Mouse (Mus musculus) 3T3-L1 (cell line): ENCODE results near the gene Adamtsl5.
"Not testable (repeated sequence)": the region's sequence is repeated elsewhere in the genome, so short reads cannot be mapped to it uniquely, and the experiment has no call there.

Source experiments
- DNase-seq: peaks from one replicate; pipeline ENCODE4 v3.0.0-alpha.2; 2015; ENCODE audit warnings: low read depth, low spot score

The Adamtsl5 gene

DNA sequence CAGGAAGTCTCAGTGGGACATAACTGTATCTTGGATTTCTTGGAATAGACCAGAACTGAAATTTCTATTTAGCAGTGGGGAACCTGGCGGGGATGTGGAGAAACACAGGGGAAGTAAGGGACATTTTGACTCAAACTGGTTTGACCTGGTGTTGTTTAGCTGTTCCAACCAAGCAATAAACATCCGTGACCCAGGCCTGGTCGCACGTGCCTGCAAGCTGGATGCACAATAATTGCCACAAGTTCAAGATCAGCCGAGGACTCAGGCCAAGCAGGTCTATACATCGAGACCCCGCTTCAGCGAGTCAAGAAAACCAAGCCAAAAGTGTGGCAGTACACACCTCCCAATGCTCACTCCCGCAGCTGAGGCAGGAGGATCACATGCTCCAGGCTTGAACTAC is 23.8 kb upstream of the Adamtsl5 start:
- DNase-seq = no peak

DNA sequence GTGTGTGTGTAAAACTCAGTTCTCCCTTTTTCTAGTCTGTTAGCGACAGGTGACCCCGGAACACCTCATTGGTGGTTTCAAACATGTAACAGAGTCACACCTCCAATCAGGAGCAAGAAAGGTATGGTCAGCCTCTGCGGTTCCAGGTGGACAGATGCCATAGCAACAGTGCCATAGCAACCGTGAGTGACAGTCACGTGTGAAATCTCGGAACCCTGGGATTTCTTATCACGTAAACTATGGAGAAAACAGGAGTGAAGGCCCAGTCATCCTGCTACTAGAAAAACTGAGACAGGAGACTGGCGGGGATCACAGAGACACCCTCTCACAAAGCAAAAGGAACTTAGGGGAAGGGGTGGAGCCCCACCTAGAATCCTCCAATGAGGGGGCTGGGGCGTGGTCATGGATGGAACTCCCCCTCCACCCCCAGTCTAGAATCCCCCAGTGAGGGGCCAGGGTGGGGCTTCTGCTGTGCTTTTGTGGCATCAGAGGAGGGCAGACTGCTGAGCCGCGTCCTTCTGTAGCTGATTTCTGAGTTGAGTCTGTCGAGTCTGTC is 23.3 kb upstream of the Adamtsl5 start:
- no peak for DNase-seq

DNA sequence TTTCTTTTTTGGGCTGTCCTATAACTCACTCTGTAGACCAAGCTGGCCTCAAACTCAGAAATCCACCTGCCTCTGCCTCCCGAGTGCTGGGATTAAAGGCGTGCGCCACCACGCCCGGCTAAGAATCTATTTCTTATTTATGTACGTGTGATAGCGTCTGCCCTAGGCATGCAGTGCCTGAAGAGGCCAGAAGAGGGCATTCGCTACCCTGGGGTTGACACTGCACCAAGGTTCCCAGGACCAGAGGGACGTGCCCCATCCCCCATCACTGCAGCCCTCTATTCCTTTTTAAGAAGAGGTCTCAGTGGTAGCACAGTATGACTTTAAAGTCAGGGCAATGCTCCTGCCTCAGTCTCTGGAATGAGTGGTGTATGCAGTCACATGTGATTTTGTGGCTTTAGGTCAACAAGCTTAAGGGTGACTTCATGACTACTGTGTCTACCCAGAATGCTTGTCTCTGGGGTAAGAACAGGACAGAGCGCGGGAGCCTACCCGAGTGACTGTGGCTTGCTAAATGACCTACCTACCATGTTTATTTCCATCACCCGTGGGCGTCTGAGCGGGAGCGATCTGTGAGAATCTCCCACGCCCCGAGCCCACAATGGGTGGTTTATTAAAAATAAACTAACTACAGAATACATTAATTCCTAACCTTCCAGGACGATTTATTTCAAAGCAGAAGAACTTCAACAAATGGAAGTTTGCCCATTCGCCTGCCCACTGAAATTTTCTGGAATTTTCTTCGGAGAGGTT is 22.0 kb upstream of the Adamtsl5 start:
- DNase-seq = no peak

DNA sequence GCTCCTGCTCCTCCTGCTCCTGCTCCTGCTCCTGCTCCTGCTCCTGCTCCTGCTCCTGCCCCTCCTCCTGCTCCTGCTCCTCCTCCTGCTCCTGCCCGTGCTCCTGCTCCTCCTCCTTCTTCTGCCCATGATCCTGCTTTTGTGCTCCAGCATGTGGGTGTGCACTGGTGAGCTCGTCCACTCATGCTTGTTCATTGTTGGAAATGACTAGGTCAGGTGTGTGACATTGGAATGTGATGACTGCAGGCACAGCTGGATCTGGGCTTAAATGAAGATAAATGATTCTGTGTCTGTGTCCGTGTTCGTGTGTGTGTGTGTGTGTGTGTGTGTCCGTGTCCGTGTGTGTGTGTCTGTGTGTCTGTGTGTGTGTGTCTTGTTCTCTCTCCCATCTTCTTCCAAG is 20.2 kb upstream of the Adamtsl5 start:
- peak; percentile 56 for DNase-seq

DNA sequence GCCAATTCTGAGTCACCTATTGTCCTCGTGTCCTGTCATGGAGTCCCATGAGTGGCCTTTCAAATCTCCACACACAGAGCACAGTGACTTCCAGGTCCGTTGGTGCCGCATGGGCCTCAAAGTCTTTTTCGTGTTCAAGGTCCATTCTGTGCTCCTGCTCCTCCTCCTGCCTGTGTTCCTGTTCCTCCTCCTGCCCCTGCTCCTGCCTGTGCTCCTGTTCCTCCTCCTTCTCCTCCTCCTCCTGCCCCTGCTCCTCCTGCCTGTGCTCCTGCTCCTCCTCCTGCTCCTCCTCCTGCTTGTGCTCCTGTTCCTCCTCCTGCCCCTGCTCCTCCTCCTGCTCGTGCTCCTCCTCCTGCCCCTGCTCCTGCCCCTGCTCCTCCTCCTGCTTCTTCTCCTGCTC is 19.7 kb upstream of the Adamtsl5 start:
- no peak for DNase-seq

DNA sequence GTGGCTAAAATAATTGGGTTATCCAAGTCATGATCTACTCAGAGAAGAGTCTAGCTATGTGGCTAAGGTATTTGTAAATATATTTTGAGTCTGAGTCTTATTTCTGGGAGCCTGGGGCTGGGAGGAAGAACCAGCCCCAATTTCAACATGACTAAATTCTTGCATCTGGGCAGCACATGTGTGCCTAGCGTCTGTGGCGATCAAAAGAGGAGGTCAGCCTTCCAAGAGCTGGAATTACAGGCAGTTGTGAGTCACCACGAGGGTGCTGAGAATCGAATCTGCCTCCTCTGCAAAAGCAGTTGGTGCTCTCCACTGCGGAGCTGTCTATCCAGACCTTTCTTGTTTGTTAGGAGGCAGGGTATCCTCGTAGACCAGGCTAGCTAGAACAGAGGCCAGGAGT is 17.5 kb upstream of the Adamtsl5 start:
- peak; percentile 83 for DNase-seq

DNA sequence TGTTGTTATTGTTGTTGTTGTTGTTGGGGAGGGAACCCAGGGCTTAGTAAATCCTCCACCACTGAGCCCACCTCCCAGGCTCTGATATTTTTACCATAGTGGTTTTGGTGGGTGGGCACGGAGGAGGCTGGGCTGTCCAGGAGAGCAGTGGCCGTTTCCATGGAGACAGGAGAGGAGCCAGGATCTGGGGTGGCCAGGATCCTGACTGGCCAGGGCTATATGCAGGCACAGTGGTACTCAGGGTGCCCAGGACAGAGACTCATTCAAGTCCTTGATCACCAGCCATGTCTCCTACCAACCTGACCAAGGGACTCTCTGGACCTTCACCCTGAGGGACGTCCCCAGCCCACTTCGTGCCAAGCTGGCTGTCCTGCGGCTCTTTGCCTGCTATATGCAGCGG is 15.5 kb upstream of the Adamtsl5 start:
- DNase-seq = no peak

DNA sequence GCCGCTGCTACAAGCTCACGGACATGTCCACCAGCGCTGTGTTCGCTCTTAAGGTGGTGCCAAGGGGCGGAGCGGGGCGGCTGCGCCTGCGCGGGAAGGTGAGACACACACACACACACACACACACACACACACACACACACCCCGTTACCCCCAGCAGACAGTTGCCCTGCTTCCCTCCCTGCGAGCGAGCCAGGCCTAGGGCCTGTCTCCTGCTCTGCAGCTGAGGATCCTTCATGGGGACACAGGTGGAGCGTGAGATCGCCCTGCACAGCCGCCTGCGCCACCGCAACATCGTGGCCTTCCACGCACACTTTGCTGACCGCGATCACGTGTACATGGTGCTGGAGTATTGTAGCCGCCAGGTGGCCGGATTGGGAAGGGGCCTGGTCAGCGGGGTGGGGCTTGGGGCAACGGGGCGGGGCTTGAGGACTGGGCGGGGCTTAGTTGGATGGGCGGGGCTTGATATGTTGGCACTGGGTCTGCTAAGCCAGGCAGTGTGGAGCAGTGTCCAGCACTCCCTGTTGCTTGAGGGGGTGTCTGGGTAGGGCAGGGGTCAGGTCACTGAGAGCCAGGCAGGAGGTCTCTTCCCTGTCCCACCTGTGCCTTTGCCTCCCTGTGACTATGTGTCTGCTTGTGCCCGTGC is 9.9 kb upstream of the Adamtsl5 start:
- DNase-seq = no peak

DNA sequence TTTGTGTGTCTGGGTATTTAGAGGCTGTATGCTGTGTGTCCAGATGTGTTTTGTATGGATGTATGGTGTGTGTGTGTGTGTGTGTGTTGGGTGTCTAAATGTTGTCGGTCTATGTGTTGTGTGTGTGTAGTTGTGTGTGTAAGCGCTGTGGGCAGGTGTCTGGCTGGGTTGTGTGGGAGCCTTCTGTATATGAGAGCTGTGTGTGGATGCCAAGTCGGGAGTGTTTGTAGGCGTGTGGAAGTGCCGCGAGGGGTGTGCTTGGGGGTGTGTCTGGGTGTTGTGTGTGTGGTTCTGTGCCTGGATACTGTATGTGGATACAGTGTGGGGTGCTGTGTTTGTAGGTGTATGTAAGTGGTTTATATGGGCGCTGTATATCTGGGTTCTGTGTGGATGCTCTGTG is 9.1 kb upstream of the Adamtsl5 start:
- no peak for DNase-seq

DNA sequence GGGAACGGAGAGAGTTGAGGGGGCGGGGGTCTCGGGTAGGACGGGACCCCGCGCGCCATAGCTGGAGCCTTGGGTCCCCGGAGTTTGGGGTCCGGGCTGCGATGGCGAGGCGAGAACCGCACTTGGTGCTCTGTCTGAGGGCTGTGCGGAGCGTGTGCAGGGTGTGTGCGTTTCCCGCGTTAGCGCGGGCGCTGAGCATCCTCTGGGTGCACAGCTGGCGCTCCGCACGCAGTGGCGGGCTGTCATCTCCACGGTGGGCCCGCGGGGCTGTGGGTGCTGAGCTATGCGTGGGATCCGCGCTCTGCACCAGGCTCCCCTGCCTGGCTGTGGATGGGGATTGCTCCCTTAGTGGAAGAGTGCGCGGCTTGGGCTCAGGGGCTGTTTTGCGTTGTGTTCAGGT is 8.5 kb upstream of the Adamtsl5 start:
- DNase-seq = no peak

DNA sequence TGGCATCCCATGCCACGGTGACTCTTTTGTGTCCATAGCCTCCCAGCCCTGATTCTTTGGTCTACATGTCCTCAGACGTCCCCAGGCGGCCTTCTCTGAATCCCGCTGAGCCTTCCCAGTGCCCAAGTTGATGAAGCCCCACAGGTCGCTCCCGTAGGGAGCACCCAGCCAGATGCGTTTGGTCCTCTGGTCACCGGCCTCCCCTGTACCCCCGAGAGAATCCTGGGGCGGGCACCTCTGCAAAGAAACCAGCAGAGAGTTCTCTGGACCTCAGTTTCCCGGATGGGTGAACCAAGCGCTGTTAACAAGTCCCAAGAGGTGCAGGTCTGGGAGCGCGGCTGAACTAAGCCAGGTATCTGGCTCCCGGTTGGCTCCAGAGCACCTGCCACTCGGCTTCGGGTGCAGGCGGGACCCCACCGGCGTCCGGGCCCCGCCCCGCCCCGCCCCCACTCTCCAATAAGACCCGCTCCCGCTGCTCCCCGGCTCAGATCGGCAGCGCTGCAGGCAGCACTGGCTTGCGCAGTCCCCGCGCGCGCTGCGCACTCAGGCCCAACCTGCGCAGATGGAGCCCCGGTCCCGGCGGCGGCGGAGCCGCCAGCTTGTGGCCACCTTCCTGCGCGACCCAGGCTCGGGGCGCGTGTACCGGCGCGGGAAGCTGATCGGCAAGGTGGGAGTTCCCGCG is 7.9 kb upstream of the Adamtsl5 start, which contains the start of gene Plk5:
Plk5 (plus strand) TSS at position 459 of the 682 bp plus-strand sequence.
- no peak for DNase-seq

DNA sequence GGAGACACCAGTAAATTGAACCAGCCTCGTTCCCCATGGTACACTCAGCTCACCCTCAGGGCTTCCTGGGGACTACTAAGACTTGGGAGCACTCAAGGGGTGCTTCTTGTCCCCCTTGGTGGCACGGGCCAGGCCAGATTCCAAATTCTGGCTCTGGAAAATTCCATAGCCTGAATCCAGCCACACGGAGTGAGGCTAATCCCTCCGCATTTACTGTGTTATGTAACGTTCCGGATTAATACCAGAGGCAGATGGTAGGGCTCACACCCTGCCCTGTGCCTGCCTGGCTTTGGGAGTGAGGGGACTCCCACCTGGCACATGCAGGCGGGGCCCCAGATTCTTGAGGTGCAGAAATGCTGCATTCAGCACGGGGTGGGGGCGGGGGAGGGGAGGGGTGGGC is 7.2 kb upstream of the Adamtsl5 start:
- DNase-seq = no peak

DNA sequence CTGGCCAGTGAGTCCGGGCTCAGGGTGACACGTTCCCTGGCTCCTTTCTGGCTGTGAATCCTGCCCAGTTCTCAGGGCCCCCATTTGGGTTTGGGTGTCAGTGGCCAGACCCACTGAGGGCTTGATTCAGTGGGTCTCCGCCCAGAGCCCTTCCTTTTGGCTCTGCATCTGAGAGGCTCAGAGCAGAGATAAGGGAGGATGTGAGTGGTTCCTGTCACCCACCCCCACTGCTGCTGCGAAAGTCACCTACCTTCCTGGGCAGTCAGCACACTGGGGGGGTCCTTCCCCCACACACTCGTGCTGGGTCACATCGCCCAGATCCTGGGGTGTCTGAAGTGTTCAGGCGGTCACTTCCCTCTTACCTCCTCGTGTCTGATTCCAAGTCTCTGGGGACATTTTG is 4.5 kb upstream of the Adamtsl5 start:
- no peak for DNase-seq

DNA sequence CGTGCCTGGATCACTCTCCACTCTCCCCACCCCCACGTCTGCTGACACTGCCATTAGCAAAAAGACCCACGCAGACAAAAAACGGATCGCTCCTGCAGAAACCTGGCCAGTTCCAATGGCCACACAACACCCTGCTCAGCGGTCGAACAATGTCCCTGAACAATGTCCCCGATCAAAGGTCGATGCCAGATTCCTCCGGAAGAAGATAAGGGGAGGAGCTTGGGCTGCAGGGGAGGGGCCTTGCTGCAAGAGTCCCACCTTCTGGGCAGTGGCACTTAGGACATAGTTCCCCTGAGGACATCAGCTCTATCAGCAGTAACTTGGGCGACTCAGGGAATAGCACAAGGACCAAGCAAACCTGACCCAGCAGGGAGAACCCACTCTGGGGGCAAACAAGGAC is 3.7 kb upstream of the Adamtsl5 start:
- DNase-seq = no peak

DNA sequence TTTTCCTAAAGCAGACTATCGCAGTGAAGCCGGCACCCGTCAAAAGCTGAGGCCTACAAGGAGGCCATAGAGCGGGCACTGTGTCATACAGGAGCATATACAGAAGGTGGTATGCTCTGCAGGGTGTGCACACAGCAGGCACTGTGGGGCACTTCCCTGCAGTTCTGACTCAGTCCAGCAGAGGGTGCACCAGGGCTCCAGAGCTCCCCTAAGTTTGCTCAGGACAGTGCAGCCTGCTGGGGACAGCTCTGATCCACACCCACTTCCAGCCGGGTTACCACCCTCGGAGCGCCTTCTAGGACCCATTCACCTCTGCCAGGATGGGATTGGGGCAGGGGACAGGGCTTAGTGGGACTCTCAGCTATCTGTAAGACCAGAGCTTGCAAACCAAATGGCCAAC is 2.1 kb upstream of the Adamtsl5 start:
- peak; percentile 95 for DNase-seq

DNA sequence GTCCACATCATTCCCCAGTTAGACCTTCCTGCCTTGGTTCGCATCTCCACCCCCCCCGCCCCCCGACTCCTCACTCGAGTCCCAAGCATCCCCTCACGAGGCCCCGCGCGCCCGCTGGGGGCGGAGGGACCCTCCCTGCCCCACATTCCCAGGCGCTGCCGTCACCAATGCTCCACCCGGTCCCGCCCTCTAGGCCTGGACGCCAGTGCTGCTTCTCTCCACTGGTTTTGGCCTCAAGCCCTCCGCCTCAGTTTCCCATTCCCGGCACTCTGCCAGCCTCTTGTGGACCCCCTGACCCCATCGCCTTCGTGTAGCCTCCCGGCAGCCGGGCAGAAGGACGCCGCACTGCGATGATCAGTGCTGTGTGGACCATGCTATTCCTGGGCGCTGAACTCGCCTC is 769 bp upstream of the Adamtsl5 start:
- no peak for DNase-seq

DNA sequence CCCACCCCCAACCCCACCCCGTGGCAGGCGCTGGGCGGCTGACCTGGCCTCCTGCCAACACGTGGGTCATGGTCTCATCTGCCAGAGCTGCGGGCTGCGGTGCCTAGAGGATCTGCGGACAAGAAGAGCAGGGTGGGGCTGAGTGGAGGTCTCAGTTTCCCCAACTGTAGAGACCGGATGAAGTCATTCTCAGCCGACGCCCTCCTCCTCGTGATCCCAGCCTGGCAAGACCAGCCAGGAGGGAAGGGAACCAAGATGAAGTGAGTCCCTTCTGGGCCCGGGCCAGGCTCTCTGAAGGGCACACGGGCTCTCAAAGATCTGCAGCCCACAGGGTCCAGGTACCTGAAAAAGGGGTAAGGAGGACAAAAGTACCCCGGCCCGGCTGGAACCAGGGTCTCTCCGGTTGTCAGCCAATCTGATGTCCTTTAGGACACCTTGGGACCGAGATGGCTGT is 671 bp downstream of the Adamtsl5 start:
- DNase-seq = peak; percentile 54

DNA sequence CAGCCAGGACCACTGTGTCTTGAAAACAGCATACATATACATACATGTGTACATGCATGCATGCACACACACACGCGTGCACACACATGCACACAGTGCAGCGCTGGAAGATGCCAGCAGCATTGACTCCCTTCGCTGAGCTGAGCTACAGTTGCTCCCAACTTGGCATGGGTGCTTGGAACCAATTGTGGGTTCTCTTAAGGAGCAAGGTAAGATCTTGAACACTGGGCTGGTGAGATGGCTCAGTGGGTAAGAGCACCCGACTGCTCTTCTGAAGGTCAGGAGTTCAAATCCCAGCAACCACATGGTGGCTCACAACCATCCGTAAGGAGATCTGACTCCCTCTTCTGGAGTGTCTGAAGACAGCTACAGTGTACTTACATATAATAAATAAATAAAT is 2.3 kb downstream of the Adamtsl5 start:
- DNase-seq = not testable (repeated sequence)

DNA sequence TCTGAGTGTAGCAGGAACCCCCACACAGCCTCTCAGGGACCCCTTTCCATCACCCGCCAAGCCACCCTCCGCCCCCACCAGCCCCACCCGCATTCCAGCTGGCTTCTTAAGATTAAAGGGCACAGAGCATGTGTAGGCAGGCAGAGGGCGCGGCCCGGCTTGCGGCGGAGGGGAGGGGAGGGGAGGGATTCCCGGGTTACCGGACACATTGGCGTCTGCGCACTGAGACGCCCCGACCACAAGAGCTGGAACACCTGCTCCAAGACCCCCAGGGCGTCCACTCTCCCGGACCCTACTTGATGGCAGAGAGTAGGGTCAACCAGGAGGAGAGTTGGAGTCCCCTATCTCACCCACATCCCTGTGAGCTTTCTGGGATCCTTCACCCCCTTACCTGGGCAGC is 3.1 kb downstream of the Adamtsl5 start:
- no peak for DNase-seq

DNA sequence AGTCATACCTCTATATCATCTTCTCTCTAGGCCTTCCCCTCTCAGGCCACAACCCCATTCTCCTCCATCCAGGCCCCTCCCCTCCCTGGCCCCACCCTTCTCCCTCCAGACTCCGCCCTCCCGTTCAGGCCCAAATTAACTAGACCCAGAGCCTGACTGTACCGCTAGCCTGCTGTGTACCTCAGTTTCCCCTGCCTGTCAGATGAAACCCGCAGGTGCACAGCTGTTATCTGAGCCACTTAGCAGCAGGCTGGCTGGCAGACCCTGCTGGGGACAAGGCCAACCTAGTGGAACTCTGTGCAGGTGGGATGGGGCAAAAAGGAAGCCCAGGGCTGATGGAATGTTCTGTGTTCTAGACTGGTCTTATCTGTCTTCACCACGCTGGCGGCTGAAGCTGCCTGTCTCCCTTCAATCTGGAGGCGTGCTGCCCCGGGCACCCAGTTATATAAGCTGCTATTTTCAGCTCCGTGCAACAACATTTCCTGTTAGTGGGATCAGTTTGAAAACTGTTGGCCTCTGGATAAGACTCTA is 4.0 kb downstream of the Adamtsl5 start:
- DNase-seq = no peak

DNA sequence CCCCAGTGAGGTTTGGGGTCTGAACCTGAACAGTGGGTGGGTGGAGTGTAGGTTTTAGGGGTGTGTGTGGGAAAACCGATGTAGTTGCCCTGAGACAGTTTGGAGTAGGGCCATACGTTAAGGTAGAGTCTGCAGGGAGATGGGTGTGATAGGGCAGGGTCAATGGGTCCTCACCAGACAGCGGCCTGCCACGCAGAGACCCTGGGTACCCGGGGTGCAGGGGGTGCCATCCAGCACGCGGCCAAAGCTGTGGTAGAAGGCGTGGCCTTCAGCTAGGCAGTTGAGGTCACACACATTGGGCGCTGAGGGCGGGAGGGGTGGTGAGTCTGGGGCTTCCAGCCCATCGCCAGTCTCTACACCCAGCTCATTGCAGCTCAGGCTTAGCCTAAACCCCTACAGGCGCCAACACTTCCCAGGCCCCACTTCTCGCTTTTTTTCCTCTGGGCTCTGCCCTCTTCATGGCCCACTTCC is 4.8 kb downstream of the Adamtsl5 start:
- DNase-seq = no peak
